Mouse (Mus musculus): ENCODE measurements around the gene Eno1. TPM values are rescaled to one million over a fixed set of nuclear protein-coding genes. Genes with fewer than 3 reads are reported as not detected.
A peak's percentile ranks its signal among the peaks of the same experiment; 100 is the strongest.

Gene Eno1
- polyA plus RNA-seq, 1 experiment from 2014 or later = 1,439 TPM

DNA sequence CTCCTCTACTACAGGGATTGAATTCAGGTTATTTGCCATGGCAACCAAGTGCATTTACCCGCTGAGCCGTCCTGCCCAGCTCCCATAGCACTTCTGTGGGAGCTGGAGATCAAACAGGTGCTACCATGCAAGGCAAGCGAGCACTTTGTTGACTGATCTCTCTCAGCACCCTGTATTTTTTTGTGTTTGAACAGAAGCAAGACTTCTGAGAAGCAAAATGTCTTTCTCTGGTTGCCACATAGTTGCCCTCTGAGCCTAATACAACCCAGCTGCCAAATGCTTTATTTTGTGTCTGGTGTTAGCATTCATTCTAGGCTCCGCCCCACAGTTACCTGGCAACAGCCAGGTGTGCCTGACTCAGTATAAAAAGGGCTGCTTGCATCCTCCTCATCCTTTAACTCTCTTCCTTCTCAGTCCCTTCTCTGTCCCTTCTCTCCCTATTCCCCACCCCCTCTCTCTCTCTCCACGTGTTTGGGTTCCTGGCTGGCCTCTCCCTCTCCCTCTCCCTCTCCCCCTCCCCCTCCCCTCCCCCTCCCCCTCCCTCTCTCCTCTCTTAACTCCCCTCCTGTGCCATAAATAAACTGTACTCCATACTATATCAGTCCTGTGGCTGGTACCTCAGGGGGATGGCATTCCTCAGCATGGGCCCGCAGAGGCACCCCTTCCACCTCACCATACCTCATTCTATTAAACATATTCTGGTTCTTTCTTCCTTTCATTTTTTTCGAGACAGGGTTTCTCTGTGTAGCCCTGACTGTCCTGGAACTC is 7.8 kb upstream of the Eno1 start:
- WGBS = 50% methylated on average over 7 of the region's 7 CpGs
- Histone ChIP-seq H3K9me3 (no peaks in the 10 kb centered on the region), H3K27me3 (no peaks in the 10 kb centered on the region), H3K9ac (no peak overlapping the region), H3K36me3 (no peaks in the 10 kb centered on the region), H3K4me3 (no peak overlapping the region), H3K4me2 (no peak overlapping the region), H3K27ac (no peak overlapping the region), H3K4me1 (peaks cover 26% of the 10 kb centered on the region)
- ATAC-seq (ENCODE audit: insufficient number of reproducible peaks, insufficient read depth, low FRiP score, low TSS enrichment, low read depth) = no peak

DNA sequence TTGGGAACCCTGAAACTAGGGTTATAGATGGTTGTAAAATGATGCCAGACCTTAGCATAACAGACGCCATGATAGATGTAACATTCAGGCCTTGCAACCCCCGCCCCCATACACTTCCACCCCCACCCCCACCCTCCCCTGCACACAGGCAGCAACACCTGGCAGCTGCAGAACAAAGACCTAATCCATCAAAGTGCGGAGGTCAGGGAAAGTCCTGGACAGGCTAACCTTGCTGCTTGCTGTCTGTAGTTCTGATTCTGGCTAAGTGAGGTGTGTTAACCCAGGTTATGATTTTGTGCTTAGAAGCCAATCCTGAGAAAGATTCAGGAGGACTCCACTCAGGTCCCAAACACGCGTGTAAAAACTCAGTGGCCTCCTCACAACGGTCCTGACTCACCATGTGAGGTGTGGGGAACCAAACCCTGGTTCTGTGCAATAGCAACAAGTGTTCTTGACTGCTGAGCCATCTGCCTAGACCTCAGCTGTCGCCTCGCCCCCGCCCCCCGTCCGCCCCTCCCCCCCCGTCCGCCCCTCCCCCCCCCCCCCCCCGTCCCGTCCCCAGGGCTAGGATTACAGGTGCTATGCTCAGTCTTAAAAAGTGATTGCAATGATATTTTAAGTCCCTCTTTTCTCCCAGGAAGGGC is 6.7 kb upstream of the Eno1 start:
- H3K36me3 ChIP-seq = no peaks in the 10 kb centered on the region
- 23% methylated on average over 13 of the region's 15 CpGs for WGBS
- no peak overlapping the region for H3K4me2 ChIP-seq
- no peak overlapping the region for H3K9ac ChIP-seq
- no peaks in the 10 kb centered on the region for H3K9me3 ChIP-seq
- no peaks in the 10 kb centered on the region for H3K27me3 ChIP-seq
- no peak for ATAC-seq (ENCODE audit: insufficient number of reproducible peaks, insufficient read depth, low FRiP score, low TSS enrichment, low read depth)
- peaks cover 30% of the 10 kb centered on the region for H3K4me1 ChIP-seq
- no peak overlapping the region for H3K27ac ChIP-seq
- H3K4me3 ChIP-seq = no peak overlapping the region

DNA sequence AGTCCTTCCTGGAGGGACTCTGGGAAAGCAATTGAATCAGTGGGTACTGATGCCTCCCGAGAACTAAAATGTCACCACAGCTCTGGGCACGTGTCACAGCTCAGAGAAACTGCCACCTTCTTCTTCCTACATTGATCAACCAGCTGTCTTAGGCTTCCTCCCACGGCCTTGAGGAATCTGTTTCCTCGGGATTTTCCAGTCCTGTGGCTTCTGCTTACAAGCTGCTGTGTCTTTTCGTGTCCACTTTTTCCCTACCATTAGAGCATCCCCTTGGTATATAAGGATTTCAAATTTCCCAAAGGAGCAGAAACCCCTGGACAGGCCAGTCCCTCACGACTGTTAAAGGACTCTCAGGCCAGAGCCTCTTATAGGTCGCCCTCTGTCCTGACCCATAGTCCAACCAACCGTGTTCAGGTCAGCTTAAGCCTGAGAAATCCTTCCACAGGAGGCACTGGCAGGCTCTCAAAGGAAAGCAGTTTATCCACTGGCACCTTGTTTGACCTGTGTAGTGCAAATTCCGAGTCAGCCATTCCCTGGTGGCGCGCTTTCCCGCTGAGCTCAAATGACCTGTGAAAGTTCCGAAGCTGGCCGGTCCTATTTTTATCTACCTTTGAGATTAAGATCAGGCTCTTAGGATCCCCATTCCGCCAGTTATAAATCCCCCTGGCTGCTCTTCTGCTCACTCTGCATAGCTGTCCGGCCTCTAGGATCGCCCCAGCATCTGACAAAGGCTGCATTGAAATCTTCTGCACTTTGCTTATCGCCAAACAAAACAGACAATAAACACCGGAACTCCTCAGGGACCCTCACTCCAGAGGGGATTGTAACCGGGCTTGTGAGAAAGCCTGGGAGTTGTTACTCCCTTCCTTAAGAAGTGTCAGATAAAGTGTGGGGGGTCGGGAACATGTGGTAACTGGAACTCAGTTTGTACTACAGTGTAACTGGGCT is 5.8 kb upstream of the Eno1 start:
- Histone ChIP-seq H3K4me2 (no peak overlapping the region; the same call in 1 of the 2 replicates), H3K36me3 (no peaks in the 10 kb centered on the region), H3K4me3 (no peak overlapping the region), H3K27ac (no peak overlapping the region), H3K27me3 (no peaks in the 10 kb centered on the region), H3K9me3 (no peaks in the 10 kb centered on the region), H3K4me1 (peaks cover 38% of the 10 kb centered on the region), H3K9ac (0 out of 2 replicates have a peak overlapping the region, but pooled peaks have one; percentile 49)
- ATAC-seq (ENCODE audit: insufficient number of reproducible peaks, insufficient read depth, low FRiP score, low TSS enrichment, low read depth) = no peak
- 17% methylated on average over 21 of the region's 21 CpGs for WGBS

DNA sequence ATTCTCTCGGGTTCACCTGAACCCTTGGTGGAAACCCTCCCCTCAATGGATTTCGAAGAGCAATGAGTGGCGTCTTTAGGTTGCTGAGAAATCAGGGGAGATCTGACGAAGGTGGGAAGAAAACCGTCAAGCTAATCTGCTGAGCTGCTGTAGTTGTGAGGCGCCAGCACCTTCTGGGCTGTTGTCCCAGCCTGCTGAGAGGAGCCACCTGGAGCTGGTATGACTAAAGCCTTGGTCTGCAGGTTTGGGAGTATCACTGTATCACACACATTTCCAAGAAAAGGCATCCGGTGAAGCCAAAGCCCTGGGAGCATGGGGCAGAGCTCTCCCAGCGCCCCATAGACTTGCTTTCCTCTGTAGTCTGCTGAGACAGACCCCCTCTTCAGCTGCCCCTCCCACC is 4.7 kb upstream of the Eno1 start:
- no peak overlapping the region for H3K9ac ChIP-seq
- ATAC-seq (ENCODE audit: insufficient number of reproducible peaks, insufficient read depth, low FRiP score, low TSS enrichment, low read depth) = no peak
- H3K27me3 ChIP-seq = no peaks in the 10 kb centered on the region
- H3K9me3 ChIP-seq = no peaks in the 10 kb centered on the region
- H3K36me3 ChIP-seq = no peaks in the 10 kb centered on the region
- H3K4me3 ChIP-seq = no peak overlapping the region
- H3K4me2 ChIP-seq = no peak overlapping the region
- H3K27ac ChIP-seq = no peak overlapping the region
- H3K4me1 ChIP-seq = peaks cover 42% of the 10 kb centered on the region
- WGBS = 54% methylated on average over 8 of the region's 8 CpGs

DNA sequence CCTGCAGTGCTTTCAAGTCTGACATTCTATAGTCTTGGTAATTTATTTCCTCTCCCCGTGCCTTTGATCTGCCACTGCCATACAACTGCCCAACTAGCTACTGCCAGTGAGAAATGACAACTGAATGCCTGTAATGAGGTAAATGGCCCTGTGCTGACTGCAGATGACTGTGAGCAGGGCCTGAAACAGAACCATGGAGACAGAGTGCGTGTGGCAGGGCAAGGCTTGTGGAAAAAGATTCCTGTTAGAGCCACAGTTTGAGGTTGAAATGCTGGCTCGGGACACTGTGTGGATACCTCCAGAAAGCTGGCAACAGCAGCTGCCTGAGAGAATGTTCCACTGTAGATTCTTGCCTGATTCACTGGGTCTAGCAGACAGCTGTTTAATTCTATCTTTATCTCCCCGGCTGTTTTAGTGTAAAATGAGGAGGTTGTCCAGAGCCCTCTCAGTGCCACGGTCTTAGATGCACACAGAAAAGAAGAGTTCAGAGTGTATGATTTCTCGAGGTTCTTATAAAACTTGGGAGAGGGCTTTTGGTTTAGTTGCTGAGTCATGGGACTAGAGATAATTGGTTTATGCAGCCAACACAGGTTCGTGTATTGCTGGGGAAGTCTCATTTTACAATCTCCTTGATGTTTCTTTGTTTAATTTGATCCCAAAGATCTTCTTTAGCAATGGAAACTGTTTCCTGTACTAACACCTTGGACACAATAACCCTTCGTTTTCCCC is 1.8 kb upstream of the Eno1 start:
- Histone ChIP-seq H3K27ac (peak overlapping the region; percentile 78), H3K4me2 (no peak overlapping the region), H3K9ac (peak overlapping the region; percentile 46; the same call in 1 of the 2 replicates), H3K4me1 (peaks cover 56% of the 10 kb centered on the region), H3K36me3 (no peaks in the 10 kb centered on the region), H3K27me3 (no peaks in the 10 kb centered on the region), H3K4me3 (no peak overlapping the region), H3K9me3 (no peaks in the 10 kb centered on the region)
- ATAC-seq (ENCODE audit: insufficient number of reproducible peaks, insufficient read depth, low FRiP score, low TSS enrichment, low read depth) = no peak
- WGBS = 31% methylated on average over 8 of the region's 8 CpGs

DNA sequence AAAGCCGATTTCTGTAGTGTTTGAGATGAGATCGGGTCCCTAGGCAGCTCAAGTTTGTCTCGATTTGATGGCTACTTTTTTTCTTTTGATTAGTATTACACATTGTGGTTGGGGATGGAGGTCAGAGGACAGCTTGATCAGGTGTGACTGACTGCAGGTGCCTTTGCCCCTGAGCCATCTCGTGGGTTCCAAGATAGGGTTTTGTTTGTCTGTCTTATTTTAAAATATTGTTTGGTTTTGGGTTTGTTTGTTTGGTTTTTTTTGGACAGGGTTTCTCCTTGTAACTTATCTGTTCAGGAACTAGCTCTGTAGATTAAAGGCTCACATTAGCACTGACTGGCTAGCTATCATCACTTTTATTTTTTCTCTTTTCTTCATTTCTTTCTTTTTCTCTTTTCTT is 936 bp upstream of the Eno1 start:
- peaks cover 4% of the 10 kb centered on the region for H3K36me3 ChIP-seq
- peak overlapping the region; percentile 78 for H3K27ac ChIP-seq

DNA sequence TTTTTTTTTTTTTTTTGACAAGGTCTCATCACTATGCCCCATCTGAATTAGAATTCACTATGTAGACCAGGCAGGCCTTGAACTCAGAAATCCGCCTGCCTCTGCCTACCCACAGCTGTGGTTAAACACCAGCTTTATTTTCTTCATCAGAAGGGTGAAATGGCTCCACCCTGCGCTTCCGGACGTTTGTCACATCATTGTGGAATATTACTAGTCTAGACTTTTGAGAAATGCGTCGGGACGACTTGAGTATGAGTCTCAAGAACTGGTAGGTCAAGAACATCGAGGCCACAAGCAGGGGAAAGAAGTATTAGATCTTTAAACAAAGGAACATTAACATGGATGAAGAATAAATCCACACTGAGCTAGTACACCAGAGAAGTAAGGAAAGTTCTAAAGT is 490 bp upstream of the Eno1 start:
- H3K27me3 ChIP-seq = no peaks in the 10 kb centered on the region
- WGBS = 84% methylated on average over 8 of the region's 8 CpGs
- H3K27ac ChIP-seq = peak overlapping the region; percentile 99
- peak overlapping the region; percentile 80 for H3K4me2 ChIP-seq
- peaks cover 8% of the 10 kb centered on the region for H3K36me3 ChIP-seq
- no peak for ATAC-seq (ENCODE audit: insufficient number of reproducible peaks, insufficient read depth, low FRiP score, low TSS enrichment, low read depth)
- no peaks in the 10 kb centered on the region for H3K9me3 ChIP-seq
- H3K4me3 ChIP-seq = peak overlapping the region; percentile 77
- H3K9ac ChIP-seq = peak overlapping the region; percentile 90
- peaks cover 55% of the 10 kb centered on the region for H3K4me1 ChIP-seq

More for the DNA sequence above, 936 bp upstream of the Eno1 start:
- H3K4me2 ChIP-seq = no peak overlapping the region
- H3K9ac ChIP-seq = no peak overlapping the region
- H3K4me3 ChIP-seq = no peak overlapping the region
- 76% methylated on average over 4 of the region's 4 CpGs for WGBS
- H3K9me3 ChIP-seq = no peaks in the 10 kb centered on the region
- no peaks in the 10 kb centered on the region for H3K27me3 ChIP-seq
- H3K4me1 ChIP-seq = peaks cover 59% of the 10 kb centered on the region
- no peak for ATAC-seq (ENCODE audit: insufficient number of reproducible peaks, insufficient read depth, low FRiP score, low TSS enrichment, low read depth)

DNA sequence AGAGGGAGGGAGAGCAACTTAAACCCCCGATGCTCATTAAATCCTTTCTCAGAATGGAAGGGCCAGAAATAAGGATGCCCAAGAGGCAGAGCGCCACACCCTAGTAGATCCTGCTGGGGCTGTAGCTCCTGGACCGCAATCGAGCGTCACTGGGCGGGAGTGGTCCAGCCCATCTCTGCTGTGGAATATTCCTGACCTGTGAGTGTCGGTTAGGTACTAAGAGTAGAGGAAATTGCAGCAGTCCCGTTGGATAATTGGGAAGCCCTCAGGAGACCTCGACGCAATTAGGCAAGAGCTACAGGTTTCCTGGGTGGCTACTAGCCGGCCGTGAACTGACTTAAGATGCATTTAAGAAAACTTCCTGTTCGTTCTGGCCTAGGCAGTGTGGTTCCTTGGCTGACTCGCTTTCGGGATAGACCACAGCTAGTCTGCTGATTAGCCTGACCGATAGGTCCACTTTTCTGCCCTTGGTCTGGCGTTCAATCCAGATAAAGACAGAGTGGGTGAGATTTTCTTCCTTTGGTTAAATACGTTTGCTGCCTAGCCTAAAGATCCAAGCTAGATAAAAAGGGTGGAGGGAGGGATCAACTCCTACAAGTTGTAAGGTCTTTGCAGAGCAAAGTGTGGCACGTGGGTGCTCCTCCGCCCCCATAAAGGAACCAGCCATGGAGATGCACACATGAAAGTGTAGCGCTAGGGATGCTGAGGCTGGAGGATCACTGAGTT is 1.3 kb downstream of the Eno1 start:
- no peaks in the 10 kb centered on the region for H3K9me3 ChIP-seq
- H3K4me2 ChIP-seq = peak overlapping the region; percentile 80
- H3K4me3 ChIP-seq = peak overlapping the region; percentile 77
- peak overlapping the region; percentile 99 for H3K27ac ChIP-seq
- H3K4me1 ChIP-seq = peaks cover 54% of the 10 kb centered on the region
- peaks cover 26% of the 10 kb centered on the region for H3K36me3 ChIP-seq
- ATAC-seq (ENCODE audit: insufficient number of reproducible peaks, insufficient read depth, low FRiP score, low TSS enrichment, low read depth) = no peak
- H3K9ac ChIP-seq = peak overlapping the region; percentile 90
- no peaks in the 10 kb centered on the region for H3K27me3 ChIP-seq
- under 1% methylated on average over 21 of the region's 21 CpGs for WGBS

DNA sequence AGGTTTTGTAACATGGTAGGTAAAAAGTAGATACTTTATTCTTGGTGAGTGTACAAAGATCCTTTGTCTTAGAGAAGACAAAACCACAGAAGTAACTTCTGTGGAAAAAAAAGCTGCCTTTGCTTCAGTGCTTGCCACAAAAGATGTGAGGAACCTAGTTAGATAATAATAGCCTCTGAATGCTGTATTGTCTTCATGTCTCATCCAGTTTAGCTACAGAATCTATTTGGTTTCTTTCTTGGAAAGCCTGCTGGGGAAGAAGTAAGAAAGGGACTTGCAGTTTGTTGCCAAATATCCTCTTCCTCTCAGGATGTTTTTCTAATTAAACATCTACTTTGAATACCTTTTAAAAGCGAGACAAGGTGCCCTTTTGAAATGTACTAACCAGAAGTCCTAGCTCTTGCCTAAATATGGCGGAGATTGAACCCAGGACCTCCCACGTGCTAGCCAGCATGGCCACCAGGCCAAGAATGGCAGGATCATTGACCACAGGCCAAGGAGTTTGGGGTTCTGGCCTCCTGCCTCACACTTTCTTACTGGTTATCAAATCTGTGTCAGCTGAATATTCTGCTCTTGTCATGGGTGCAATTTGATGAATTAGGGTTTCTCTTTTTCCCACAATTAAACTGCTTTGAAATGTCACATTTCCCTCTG is 2.0 kb downstream of the Eno1 start:
- Histone ChIP-seq H3K9me3 (no peaks in the 10 kb centered on the region), H3K4me3 (peak overlapping the region; percentile 77), H3K9ac (peak overlapping the region; percentile 90), H3K4me2 (peak overlapping the region; percentile 80), H3K36me3 (peaks cover 34% of the 10 kb centered on the region), H3K27me3 (no peaks in the 10 kb centered on the region), H3K4me1 (peaks cover 54% of the 10 kb centered on the region), H3K27ac (peak overlapping the region; percentile 99)
- WGBS = 5% methylated on average over 3 of the region's 3 CpGs
- ATAC-seq (ENCODE audit: insufficient number of reproducible peaks, insufficient read depth, low FRiP score, low TSS enrichment, low read depth) = no peak

DNA sequence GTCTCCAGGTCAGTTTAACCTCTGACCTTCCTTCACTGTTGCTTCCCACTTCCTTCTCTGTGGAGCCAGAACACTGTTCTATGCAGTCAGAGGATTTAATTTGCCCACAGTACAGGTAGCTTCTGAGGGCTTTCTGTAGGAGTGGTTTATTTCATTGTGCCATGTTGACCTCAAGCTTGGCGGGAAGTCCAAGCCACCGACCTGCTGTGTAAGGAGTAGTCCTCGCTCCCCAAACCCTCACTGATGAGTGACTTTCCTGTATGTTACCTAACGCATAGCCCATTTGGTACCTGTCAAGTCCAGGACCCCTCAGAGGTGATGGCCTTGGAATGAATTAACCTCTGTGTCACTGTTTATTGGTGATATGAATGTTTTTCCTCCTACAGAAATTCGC is 2.6 kb downstream of the Eno1 start:
- Histone ChIP-seq H3K9me3 (no peaks in the 10 kb centered on the region), H3K27me3 (no peaks in the 10 kb centered on the region), H3K9ac (peak overlapping the region; percentile 90), H3K4me2 (peak overlapping the region; percentile 80), H3K36me3 (peaks cover 39% of the 10 kb centered on the region), H3K27ac (peak overlapping the region; percentile 99; the same call in 1 of the 2 replicates), H3K4me3 (peak overlapping the region; percentile 77), H3K4me1 (peaks cover 54% of the 10 kb centered on the region)
- 29% methylated on average over 5 of the region's 5 CpGs for WGBS
- ATAC-seq (ENCODE audit: insufficient number of reproducible peaks, insufficient read depth, low FRiP score, low TSS enrichment, low read depth) = no peak
